Mouse (Mus musculus): Measurements from ENCODE around the gene Rgl1. TPM values are rescaled to one million over a fixed set of nuclear protein-coding genes. Genes with fewer than 3 reads are reported as not detected.
A peak's percentile ranks its signal among the peaks of the same experiment; 100 is the strongest.
"Not testable (repeated sequence)": the region's sequence is repeated elsewhere in the genome, so short reads cannot be mapped to it uniquely, and the experiment has no call there.

Rgl1 gene
- total RNA-seq, 1 experiment from 2014 or later = 14.3 TPM

GRCm38 (mm10) chr1:152790821-152791220 is 24.7 kb upstream of the Rgl1 start:
- ATAC-seq (replicated peaks in 1 of 2; ENCODE audit: insufficient read depth in 1 of 2, low FRiP score in 2 of 2, low TSS enrichment in 1 of 2, low read depth in 1 of 2, poor library complexity in 2 of 2, severe bottlenecking in 2 of 2) = no peak

GRCm38 (mm10) chr1:152790254-152790653 is 24.1 kb upstream of the Rgl1 start:
- peak; percentile 71 to 75 for ATAC-seq (replicated peaks in 1 of 2; ENCODE audit: insufficient read depth in 1 of 2, low FRiP score in 2 of 2, low TSS enrichment in 1 of 2, low read depth in 1 of 2, poor library complexity in 2 of 2, severe bottlenecking in 2 of 2)

GRCm38 (mm10) chr1:152788121-152788660 is 22.0 kb upstream of the Rgl1 start:
- ATAC-seq (replicated peaks in 1 of 2; ENCODE audit: insufficient read depth in 1 of 2, low FRiP score in 2 of 2, low TSS enrichment in 1 of 2, low read depth in 1 of 2, poor library complexity in 2 of 2, severe bottlenecking in 2 of 2) = no peak

GRCm38 (mm10) chr1:152786953-152787352 is 20.8 kb upstream of the Rgl1 start:
- ATAC-seq (replicated peaks in 1 of 2; ENCODE audit: insufficient read depth in 1 of 2, low FRiP score in 2 of 2, low TSS enrichment in 1 of 2, low read depth in 1 of 2, poor library complexity in 2 of 2, severe bottlenecking in 2 of 2) = peak in 1 of 2 experiments; percentile 74; a peak in 1 of 4 replicates

GRCm38 (mm10) chr1:152785446-152785845 is 19.3 kb upstream of the Rgl1 start:
- not testable (repeated sequence) for ATAC-seq (replicated peaks in 1 of 2; ENCODE audit: insufficient read depth in 1 of 2, low FRiP score in 2 of 2, low TSS enrichment in 1 of 2, low read depth in 1 of 2, poor library complexity in 2 of 2, severe bottlenecking in 2 of 2)

GRCm38 (mm10) chr1:152784620-152785019 is 18.5 kb upstream of the Rgl1 start:
- no peak for ATAC-seq (replicated peaks in 1 of 2; ENCODE audit: insufficient read depth in 1 of 2, low FRiP score in 2 of 2, low TSS enrichment in 1 of 2, low read depth in 1 of 2, poor library complexity in 2 of 2, severe bottlenecking in 2 of 2)

GRCm38 (mm10) chr1:152779071-152779737 is 13.1 kb upstream of the Rgl1 start:
- peak; percentile 73 to 92 for ATAC-seq (replicated peaks in 1 of 2; ENCODE audit: insufficient read depth in 1 of 2, low FRiP score in 2 of 2, low TSS enrichment in 1 of 2, low read depth in 1 of 2, poor library complexity in 2 of 2, severe bottlenecking in 2 of 2)

- ATAC-seq (replicated peaks in 1 of 2; ENCODE audit: insufficient read depth in 1 of 2, low FRiP score in 2 of 2, low TSS enrichment in 1 of 2, low read depth in 1 of 2, poor library complexity in 2 of 2, severe bottlenecking in 2 of 2) = peak; percentile 12 to 23; a peak in 2 of 4 replicates
These were observed 8.4 kb upstream of the Rgl1 start for GRCm38 (mm10) chr1:152774601-152775000.

GRCm38 (mm10) chr1:152771016-152771415 is 4.9 kb upstream of the Rgl1 start:
- no peak for ATAC-seq (replicated peaks in 1 of 2; ENCODE audit: insufficient read depth in 1 of 2, low FRiP score in 2 of 2, low TSS enrichment in 1 of 2, low read depth in 1 of 2, poor library complexity in 2 of 2, severe bottlenecking in 2 of 2)

- peak; percentile 68 to 74 for ATAC-seq (replicated peaks in 1 of 2; ENCODE audit: insufficient read depth in 1 of 2, low FRiP score in 2 of 2, low TSS enrichment in 1 of 2, low read depth in 1 of 2, poor library complexity in 2 of 2, severe bottlenecking in 2 of 2)
These were observed 1.8 kb upstream of the Rgl1 start for GRCm38 (mm10) chr1:152767749-152768488.

GRCm38 (mm10) chr1:152766804-152767748 is 925 bp upstream of the Rgl1 start:
- no peak for ATAC-seq (replicated peaks in 1 of 2; ENCODE audit: insufficient read depth in 1 of 2, low FRiP score in 2 of 2, low TSS enrichment in 1 of 2, low read depth in 1 of 2, poor library complexity in 2 of 2, severe bottlenecking in 2 of 2)

- ATAC-seq (replicated peaks in 1 of 2; ENCODE audit: insufficient read depth in 1 of 2, low FRiP score in 2 of 2, low TSS enrichment in 1 of 2, low read depth in 1 of 2, poor library complexity in 2 of 2, severe bottlenecking in 2 of 2) = no peak
These were observed 4.4 kb downstream of the Rgl1 start for GRCm38 (mm10) chr1:152761791-152762190.

GRCm38 (mm10) chr1:152750312-152750965 is 15.7 kb downstream of the Rgl1 start, which contains the start of gene Apobec4:
Gene Apobec4 (plus strand): TSS chr1:152750551.
- ATAC-seq (replicated peaks in 1 of 2; ENCODE audit: insufficient read depth in 1 of 2, low FRiP score in 2 of 2, low TSS enrichment in 1 of 2, low read depth in 1 of 2, poor library complexity in 2 of 2, severe bottlenecking in 2 of 2) = no peak

- no peak; a peak in 1 of 4 replicates for ATAC-seq (replicated peaks in 1 of 2; ENCODE audit: insufficient read depth in 1 of 2, low FRiP score in 2 of 2, low TSS enrichment in 1 of 2, low read depth in 1 of 2, poor library complexity in 2 of 2, severe bottlenecking in 2 of 2)
These were observed 16.9 kb downstream of the Rgl1 start for GRCm38 (mm10) chr1:152749276-152749675.

GRCm38 (mm10) chr1:152746426-152746825 is 19.7 kb downstream of the Rgl1 start:
- ATAC-seq (replicated peaks in 1 of 2; ENCODE audit: insufficient read depth in 1 of 2, low FRiP score in 2 of 2, low TSS enrichment in 1 of 2, low read depth in 1 of 2, poor library complexity in 2 of 2, severe bottlenecking in 2 of 2) = 0 out of 4 replicates have a peak, but pooled peaks have one; percentile 21 to 37

- no peak for ATAC-seq (replicated peaks in 1 of 2; ENCODE audit: insufficient read depth in 1 of 2, low FRiP score in 2 of 2, low TSS enrichment in 1 of 2, low read depth in 1 of 2, poor library complexity in 2 of 2, severe bottlenecking in 2 of 2)
These were observed 22.9 kb downstream of the Rgl1 start for GRCm38 (mm10) chr1:152743095-152743826.

Data from hematopoietic stem cell, adult 5-6 weeks (primary cell).